Mouse (Mus musculus): ENCODE data around the gene Sp3.
"Not testable (repeated sequence)": the region's sequence is repeated elsewhere in the genome, so short reads cannot be mapped to it uniquely, and the experiment has no call there.

The Sp3 gene

DNA sequence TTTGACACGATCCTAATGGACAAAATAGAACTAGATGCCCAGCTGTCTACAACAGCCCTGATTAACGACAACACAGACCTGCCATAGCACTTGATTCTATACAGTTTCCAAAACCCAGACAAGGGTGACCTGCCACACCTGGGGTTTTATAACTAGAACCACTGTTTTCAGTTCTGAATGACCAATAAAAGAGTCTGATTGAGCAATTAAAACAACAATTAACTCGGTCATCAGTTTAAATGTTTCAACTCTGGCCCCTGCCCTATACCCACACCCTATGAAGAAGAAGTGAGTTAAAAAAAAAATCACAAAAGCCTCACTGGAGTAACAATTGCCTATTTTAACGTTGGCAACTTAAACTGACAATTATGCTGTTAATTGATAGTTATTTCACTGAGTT, 64.1 kb downstream of the Sp3 start:
- DNase-seq (ENCODE audit: low spot score), result no peak

DNA sequence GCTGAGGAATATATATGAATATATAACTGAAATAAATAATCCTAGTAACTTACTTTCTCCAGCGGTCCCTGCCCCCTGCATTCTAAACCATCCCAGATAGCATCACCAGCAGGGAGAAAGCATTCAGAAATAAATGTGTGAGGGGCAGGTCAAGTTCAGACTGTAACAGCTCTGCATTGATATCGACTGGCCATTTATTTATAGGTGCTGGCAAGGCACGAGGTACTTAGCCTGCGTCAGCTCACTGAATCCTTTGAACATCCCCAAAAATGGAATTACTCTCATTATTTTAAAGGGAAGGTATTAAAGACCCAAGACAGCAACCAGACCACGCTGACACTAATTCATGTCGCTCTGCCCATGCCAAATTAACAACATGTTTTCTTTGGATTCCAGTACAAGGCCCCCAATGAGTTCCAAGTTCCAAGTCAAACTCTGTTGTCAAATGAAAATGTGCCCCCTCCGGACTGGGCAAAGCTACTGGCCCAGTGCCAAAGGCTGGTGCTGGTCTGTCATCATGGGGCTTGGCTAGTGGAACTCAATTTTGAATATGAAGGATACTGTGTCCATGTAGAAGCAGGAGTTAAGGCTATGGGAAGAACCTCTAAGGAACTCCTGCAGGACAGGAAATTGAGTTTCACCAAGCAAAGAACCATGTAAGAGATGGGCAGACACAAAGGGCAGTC, 64.9 kb downstream of the Sp3 start:
- peak; percentile 47 for DNase-seq (ENCODE audit: low spot score)

DNA sequence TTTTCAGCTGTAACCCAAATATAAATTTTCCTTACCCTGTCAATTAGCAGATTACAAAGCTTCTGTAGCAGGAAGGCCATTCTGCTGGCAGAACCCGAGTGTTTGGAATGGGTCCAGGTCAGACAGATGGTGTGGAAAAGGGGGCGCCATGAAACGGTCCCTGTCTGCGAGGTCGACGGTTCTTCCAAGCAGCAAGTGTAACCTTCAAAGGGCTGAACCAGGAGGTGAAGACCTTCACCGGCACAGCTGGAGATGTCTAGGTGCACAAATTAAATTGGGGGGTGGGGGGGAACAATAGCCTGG, 66.8 kb downstream of the Sp3 start:
- no peak for DNase-seq (ENCODE audit: low spot score)

DNA sequence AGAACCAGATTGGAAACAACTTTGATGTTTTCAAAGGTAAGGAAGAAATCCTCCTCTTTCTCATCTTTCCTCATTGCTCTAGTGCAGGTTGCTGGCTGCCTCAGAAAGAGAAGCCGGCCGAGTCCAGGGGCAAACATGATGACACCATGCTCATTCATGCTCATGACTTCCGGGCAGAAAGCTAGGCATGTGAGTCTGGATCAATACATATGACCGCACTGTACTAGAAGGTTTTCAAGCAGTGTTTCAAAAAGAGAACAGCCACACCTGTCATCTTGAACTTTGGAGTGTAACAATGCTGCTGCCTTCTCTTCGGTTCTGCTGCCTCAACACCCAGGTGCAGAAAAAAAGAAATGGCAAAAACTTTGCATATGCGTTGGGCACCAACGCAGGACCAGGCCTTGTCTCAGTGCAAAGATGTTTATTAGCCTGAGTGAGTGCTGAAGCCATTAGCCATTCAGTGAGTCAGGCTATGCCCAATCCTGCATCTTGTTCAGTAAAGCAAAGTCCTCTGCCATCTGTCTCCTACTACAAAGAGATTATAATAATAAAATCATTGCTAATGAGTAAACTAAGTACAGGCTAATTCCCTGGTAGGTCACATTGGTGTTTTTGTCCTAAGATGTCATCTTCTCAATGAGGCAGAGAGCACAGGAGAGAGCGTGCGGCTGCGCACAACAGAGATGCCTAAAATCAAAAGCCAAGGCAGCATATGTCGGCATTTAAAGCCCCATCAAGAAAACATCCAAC, 67.4 kb downstream of the Sp3 start:
- DNase-seq (ENCODE audit: low spot score), result no peak

DNA sequence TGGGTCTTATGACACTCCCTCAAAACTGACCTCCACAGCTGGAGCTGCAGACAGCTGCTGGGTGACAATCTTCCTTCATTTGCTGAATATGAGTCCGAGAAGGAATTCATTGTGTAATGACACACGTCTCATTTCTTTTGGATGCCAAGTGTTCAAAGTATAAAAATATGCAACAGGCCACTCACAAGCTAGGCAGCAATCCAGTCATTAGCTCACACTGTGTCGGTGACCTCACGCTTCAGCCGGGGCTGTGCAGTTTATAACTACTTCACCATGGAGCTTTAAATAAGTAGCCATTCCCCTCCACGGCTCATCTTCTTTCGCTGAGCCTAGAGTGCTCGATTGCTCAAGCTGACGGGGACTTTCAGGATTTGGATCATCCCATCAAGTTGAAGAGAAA, 68.7 kb downstream of the Sp3 start:
- no peak for DNase-seq (ENCODE audit: low spot score)

DNA sequence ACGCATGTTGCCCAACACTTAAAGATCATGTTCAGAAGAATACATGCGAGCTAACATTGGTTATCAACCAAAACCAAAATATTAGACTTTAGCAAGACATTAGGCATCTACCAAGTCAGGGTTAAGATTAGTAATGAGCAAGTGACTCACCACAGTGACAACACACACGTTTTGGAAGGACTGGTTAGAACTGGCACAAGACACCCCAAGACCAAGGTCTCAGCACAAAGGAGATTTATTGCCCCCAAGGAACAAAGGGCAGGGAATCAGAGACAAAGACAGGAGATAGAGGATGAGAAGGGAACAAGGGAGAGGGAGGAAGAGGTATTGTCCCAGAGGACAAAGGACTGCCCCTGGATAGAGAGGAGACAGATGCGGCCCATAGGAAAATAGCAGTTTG, 71.2 kb downstream of the Sp3 start:
- DNase-seq (ENCODE audit: low spot score), result no peak

DNA sequence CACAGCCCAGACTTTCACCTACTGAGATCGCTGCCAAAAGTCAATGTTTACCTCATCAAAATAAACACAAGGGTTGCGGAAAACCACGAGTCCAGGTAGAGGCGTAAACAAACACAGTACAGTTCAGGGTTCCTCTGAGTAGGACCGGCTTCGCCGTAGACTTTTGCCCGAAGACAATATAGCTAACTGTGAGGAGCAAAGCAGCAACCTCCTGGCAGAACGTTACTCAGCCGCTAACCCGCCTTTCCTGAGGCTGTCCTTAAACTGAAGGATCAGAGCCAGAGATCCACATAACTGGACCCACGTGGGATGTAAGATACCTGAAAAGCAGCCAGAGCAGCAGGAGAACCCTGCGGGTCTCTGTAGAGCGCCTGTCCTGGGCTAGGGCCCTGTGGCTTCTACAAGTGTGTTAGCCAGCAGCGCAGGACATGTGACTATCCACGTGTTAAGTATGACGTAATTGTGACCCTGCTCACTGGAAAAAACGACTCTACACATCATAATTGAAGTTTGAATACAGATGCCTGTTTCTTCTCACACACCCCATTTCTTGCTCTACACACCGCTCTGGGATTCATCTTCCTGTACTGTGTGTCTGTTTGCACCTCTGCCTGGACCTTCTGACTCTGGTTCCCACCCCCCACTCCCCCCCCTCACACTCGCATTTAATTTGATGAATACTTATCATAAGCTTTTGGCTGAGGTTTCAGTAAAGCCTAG, 71.9 kb downstream of the Sp3 start:
- DNase-seq (ENCODE audit: low spot score), result no peak

DNA sequence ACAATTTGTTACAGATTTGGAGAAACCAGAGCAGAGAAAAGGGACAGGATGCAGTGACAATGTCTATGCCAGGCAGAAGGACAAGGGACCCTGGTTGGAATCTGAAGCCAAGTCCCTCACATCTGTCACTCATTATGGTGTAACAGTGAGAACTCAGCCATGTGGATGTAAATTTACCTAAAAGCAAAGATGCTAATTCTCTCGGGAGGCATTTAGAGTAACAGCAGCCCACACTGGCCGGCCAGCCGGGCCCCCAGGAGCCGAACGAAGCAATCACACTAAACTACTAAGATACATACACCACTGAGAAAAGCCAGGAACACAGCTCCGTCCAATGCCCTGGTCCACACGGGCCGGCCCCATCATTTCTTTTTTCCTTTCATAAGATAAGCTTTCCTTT, 73.5 kb downstream of the Sp3 start:
- DNase-seq (ENCODE audit: low spot score), result no peak

DNA sequence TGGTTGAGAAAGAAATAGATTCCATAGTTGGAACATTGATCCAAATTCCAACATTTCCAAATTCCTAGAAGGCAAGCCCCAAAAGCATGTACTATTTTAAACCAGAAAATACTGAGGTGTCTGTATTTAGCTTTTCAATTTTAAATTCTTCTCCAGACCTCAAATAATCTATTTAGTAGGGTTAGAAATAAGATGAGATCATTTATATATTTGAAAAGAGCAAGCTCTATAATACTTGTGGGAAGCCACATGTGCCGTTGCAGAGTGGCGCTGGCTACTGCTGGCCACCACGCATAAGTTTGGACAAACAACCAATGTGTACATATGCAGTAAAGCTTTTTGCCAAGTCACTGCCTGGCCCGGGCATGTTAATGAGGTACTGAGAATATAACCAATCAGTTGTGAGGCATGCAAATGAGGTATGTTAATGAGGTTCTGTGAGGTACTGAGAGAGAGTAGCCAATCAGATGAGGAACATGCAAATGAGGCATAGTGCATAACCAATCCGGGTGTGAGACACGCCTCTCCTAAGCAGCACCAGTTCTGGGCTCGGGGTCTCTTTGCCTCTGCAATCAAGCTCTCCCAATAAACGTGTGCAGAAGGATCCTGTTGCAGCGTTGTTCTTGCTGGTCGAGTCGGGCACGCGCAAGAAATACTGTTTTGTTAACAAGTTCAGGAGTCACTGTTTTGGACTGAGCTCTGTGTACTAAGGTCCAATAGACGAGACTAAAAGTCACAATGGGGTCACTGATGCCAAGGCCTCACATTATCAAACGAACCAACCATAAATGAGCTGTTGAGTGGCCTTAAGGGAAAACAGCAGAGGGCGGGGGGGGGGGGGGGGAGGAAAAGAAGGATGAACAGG, 77.2 kb downstream of the Sp3 start:
- not testable (repeated sequence) for DNase-seq (ENCODE audit: low spot score)

DNA sequence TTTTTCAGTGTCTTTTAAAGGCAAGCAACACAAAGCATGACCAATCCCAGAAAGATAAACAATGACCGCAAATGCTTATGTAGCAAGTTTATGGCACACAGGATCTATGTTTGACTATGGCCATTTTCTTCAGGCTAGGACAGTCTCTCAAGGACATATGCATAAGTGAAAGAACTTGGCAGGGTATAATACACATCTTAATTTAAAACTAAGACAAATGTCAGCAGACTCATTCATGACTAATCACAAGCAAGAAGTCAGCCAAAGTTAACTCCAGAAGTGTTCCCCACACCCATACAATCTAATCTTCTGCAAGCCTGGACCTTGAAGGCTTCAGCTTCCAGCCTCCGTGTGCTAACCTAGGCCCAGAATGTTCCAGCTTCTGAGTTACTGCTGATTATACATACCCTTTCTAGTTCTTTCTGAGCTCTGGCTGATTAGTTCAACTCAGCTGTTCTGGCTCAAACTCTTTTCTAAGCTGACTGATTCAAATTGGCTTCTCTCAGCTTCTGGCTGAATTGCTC, 81.4 kb downstream of the Sp3 start:
- DNase-seq (ENCODE audit: low spot score), result no peak

DNA sequence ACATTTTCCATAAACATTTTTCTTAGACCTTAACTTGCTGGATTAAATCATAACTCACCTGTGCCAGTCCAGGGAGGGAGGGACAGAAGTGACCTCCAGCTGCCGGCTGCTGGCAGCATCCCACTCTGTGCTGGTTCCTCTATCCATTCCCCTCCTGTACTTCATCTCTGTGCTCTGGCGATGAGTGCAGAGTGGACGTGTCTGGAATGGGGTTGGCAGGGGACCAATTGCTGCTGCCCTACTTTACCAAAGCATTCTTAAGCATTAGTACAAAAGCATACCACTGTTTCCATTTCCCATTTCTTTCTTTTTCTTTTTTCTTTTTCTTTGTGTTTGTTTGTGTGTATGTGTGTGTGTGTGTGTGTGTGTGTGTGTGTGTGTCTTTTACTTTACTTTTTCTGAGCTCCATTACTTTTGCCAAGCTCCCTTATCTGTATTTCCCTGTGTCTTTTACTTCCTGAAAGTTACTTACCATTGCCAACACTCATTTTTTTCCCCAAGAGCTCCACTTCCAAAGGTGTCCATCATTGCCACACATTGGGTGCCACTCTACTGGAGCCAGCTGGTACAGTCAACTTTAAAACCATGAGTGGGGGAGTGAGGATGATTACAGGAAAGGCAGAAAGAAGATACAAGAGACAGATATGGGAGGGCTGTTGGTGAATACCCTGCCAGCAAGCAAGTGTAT, 82.0 kb downstream of the Sp3 start:
- peak; percentile 47 for DNase-seq (ENCODE audit: low spot score)

DNA sequence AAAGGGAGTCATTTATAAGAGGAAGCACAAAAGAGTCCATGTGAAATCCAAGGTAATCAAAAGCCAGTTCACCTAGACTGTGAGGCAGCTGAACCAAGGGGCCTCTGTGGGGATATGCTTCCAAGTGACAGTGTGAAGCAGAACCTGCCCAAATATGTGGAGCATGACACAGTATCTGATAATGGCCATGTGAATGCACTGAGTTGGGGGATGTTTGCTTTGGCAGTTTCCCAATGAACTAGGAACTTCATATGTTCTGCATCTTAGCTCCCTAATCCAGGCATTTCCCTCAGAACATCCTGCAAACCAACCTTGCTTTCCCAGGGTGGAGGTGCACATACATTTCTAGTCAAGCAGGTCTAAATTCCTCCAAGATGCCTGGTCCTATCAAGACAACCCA, 90.4 kb downstream of the Sp3 start:
- no peak for DNase-seq (ENCODE audit: low spot score)

Data from testis, postnatal 10 days (tissue).